Mouse (Mus musculus) bone marrow macrophage, adult 2 months (primary cell): ENCODE data around the gene Nudt6.

Experiments
- CTCF ChIP-seq: IDR thresholded peaks from 2 replicates; pipeline ENCODE4 v1.5.1; 2012; ENCODE audit warnings: low read depth, mild to moderate bottlenecking, low read length, moderate library complexity
- POLR2A ChIP-seq: IDR thresholded peaks from 2 replicates; pipeline ENCODE4 v1.6.1; 2012; ENCODE audit warnings: mild to moderate bottlenecking, low read depth, low read length, borderline replicate concordance

- TF ChIP-seq CTCF (no peak), POLR2A (no peak)
Observed at GRCm38 (mm10) chr3:37373712-37374111, 46.3 kb downstream of the Nudt6 start.
